ENCODE assay signal across 9 mouse cellular contexts in the genomic region with DNA sequence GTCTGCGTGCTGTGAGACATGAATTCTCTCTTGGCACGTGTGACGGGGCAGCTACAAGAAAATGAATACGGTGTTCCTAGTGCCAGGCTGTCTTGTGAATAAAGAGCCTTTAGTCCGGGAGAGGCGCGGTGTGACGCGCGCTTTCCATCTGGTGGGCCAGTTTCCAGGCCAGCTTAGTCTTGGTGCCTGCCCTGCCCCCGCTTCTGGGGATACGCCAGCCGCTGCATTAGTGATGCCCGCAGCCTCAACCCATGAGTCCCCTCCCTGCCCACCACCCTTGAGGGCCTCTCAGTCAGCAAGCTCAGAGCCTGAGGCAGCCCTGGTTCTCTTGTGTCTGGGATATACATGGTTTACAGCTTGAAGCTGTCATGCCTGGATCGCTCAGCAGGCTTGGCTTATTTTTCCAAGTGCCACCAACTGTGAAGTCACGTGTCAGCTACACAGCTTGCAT. TPM values are rescaled to one million over a fixed set of nuclear protein-coding genes. Genes with fewer than 3 reads are reported as not detected.
DNase-seq lines count a peak whose midpoint lies in the region; ATAC-seq and TF ChIP-seq lines count a peak whose summit lies in the region.
"Had no signal": no experiment of that assay in that cellular context is flagged by ENCODE, and none has a peak within 500 bp of the region (broad histone marks: within the 10 kb centered on the region; RNA-seq: fewer than 3 reads in every experiment).

No protein-coding gene starts in this region.

- TF ChIP-seq EP300 in ES-Bruce4 (IDR thresholded peaks at IDR 0.05; ENCODE audit: insufficient read depth, low read depth, low read length) = no peak

- TF ChIP-seq CTCF in ES-Bruce4 (IDR thresholded peaks at IDR 0.05; ENCODE audit: low read depth, low read length) = no peak
- TF ChIP-seq CTCF in forebrain, postnatal 0 days (IDR thresholded peaks at IDR 0.05; ENCODE audit: low read depth) = peak; percentile 36

- no peak for TF ChIP-seq POLR2A in ES-Bruce4 (IDR thresholded peaks at IDR 0.05; ENCODE audit: insufficient read depth, low read length)

- DNase-seq in cerebellum, adult 18-20 months = peak; percentile 87 to 92
- DNase-seq in forebrain, postnatal 0 days = peak; percentile 94
- DNase-seq in heart, postnatal 14 days = peak; percentile 53 to 64
- peak; percentile 62 to 77 for DNase-seq in kidney, postnatal 4 days
- no peak for DNase-seq in liver, embryonic 13.5 days
- peak; percentile 24 for DNase-seq in urinary bladder, postnatal 25 days (ENCODE audit: low spot score)

- H3K9ac ChIP-seq in ES-Bruce4 (ENCODE audit: low read depth, poor library complexity, severe bottlenecking) = peak overlapping the region; percentile 32; the same call in 1 of the 2 replicates
- H3K9ac ChIP-seq in forebrain, postnatal 0 days = peak overlapping the region; percentile 45
- no peak overlapping the region for H3K9ac ChIP-seq in liver, embryonic 13.5 days
- H3K9ac ChIP-seq in neural tube, embryonic 13.5 days = peak overlapping the region; percentile 51

- no peaks in the 10 kb centered on the region for H3K27me3 ChIP-seq in ES-Bruce4 (ENCODE audit: control insufficient read depth, insufficient read depth, low read length, poor library complexity, severe bottlenecking)
- no peaks in the 10 kb centered on the region for H3K27me3 ChIP-seq in forebrain, postnatal 0 days (ENCODE audit: insufficient read depth, low read length)
- H3K27me3 ChIP-seq in liver, embryonic 13.5 days = 0 out of 2 replicates have a peak, but pooled peaks cover 4% of the 10 kb centered on the region
- H3K27me3 ChIP-seq in neural tube, embryonic 13.5 days = peaks cover 4% of the 10 kb centered on the region; the same call in 1 of the 2 replicates

- peak; percentile 90 for ATAC-seq in forebrain, postnatal 0 days
- no peak for ATAC-seq in liver, embryonic 13.5 days (ENCODE audit: low read depth)
- ATAC-seq in neural tube, embryonic 13.5 days (ENCODE audit: low read depth) = peak; percentile 91

- no peaks in the 10 kb centered on the region for H3K36me3 ChIP-seq in ES-Bruce4 (ENCODE audit: control insufficient read depth, insufficient read depth, low read length, poor library complexity, severe bottlenecking)
- no peaks in the 10 kb centered on the region for H3K36me3 ChIP-seq in forebrain, postnatal 0 days (ENCODE audit: insufficient read depth)
- H3K36me3 ChIP-seq in liver, embryonic 13.5 days = no peaks in the 10 kb centered on the region
- H3K36me3 ChIP-seq in neural tube, embryonic 13.5 days = no peaks in the 10 kb centered on the region

- no peaks in the 10 kb centered on the region for H3K9me3 ChIP-seq in ES-Bruce4 (replicated peaks; ENCODE audit: control insufficient read depth, insufficient read depth, low read length, poor library complexity, severe bottlenecking)
- H3K9me3 ChIP-seq in forebrain, postnatal 0 days (ENCODE audit: low read length) = no peaks in the 10 kb centered on the region
- no peaks in the 10 kb centered on the region; the same call in 1 of the 2 replicates for H3K9me3 ChIP-seq in liver, embryonic 13.5 days (replicated peaks)
- peaks cover 5% of the 10 kb centered on the region for H3K9me3 ChIP-seq in neural tube, embryonic 13.5 days

- H3K4me1 ChIP-seq in ES-Bruce4 (ENCODE audit: control insufficient read depth, insufficient read depth, low read length) = peaks cover 16% of the 10 kb centered on the region
- peaks cover 16% of the 10 kb centered on the region for H3K4me1 ChIP-seq in forebrain, postnatal 0 days (ENCODE audit: insufficient read depth)
- H3K4me1 ChIP-seq in liver, embryonic 13.5 days (replicated peaks) = peaks cover 20% of the 10 kb centered on the region
- H3K4me1 ChIP-seq in neural tube, embryonic 13.5 days (replicated peaks) = peaks cover 35% of the 10 kb centered on the region

- peak overlapping the region; percentile 53 for H3K4me2 ChIP-seq in forebrain, postnatal 0 days (ENCODE audit: low read depth)
- peak overlapping the region; percentile 56 for H3K4me2 ChIP-seq in liver, embryonic 13.5 days
- H3K4me2 ChIP-seq in neural tube, embryonic 13.5 days = peak overlapping the region; percentile 56

- peak overlapping the region; percentile 4; the same call in 1 of the 2 replicates for H3K4me3 ChIP-seq in ES-Bruce4 (ENCODE audit: low read depth, low read length)
- H3K4me3 ChIP-seq in forebrain, postnatal 0 days (ENCODE audit: low read depth, low read length) = peak overlapping the region; percentile 27
- peak overlapping the region; percentile 16 for H3K4me3 ChIP-seq in liver, embryonic 13.5 days (replicated peaks)
- peak overlapping the region; percentile 28 for H3K4me3 ChIP-seq in neural tube, embryonic 13.5 days
- H3K4me3 ChIP-seq: myocyte had no signal

- WGBS in forebrain, postnatal 0 days = 0% methylated on average over 16 of the region's 16 CpGs
- 32% methylated on average over 16 of the region's 16 CpGs for WGBS in liver, embryonic 13.5 days (ENCODE audit: insufficient replicate concordance)
- WGBS in neural tube, embryonic 13.5 days = under 1% methylated on average over 16 of the region's 16 CpGs

- intact Hi-C loops in heart, postnatal 14 days (cut with DNase I) = no loop called here

- H3K27ac ChIP-seq in ES-Bruce4 (ENCODE audit: insufficient read depth, low read length) = peak overlapping the region; percentile 29
- H3K27ac ChIP-seq in forebrain, postnatal 0 days (ENCODE audit: low read depth, low read length) = peak overlapping the region; percentile 95
- no peak overlapping the region for H3K27ac ChIP-seq in liver, embryonic 13.5 days
- H3K27ac ChIP-seq in neural tube, embryonic 13.5 days (replicated peaks) = peak overlapping the region; percentile 89

RNA-seq across cellular contexts. Expression of a gene that starts 48.5 kb away (rescaled TPM):
- 92.0 and 96.4 TPM in 2 replicates for polyA plus RNA-seq in ES-Bruce4 (2011; ENCODE audit: insufficient read depth, insufficient read length, low read depth, missing spikeins)
- total RNA-seq in forebrain, postnatal 0 days (2014; rRNA removed) = 45.2 and 59.0 TPM in 2 replicates
- polyA plus RNA-seq in forebrain, postnatal 0 days (2015; fragmentation: Nextera tagmentation; extraction: Ambion mirVana) = 7.1 and 9.5 TPM in 2 replicates
- 100 to 1,000 TPM; 107 to 109 TPM for total RNA-seq in heart, postnatal 14 days (2021)
- polyA plus RNA-seq in liver, embryonic 13.5 days (2015; fragmentation: Nextera tagmentation; extraction: Ambion mirVana) = 16.6 and 17.8 TPM in 2 replicates
- 13.2 and 13.7 TPM in 2 replicates for polyA plus RNA-seq in neural tube, embryonic 13.5 days (2015; fragmentation: Nextera tagmentation; extraction: Ambion mirVana)
